Mouse (Mus musculus): Measurements from ENCODE around the gene Bend7. TPM values are rescaled to one million over a fixed set of nuclear protein-coding genes. Genes with fewer than 3 reads are reported as not detected.

Bend7 gene
- polyA plus RNA-seq (2012; rRNA removed), result 3.2 and 3.8 TPM in 2 replicates

GRCm38 (mm10) chr2:4717769-4718661, at the start of gene Bend7:
TSS of gene Bend7 (plus strand) at chr2:4717831.
- no peaks in the 10 kb centered on the region; the same call in 1 of the 2 replicates for H3K27me3 ChIP-seq (ENCODE audit: control insufficient read depth, insufficient read depth, low read length)
- H3K4me1 ChIP-seq (ENCODE audit: control insufficient read depth, insufficient read depth, low read length), result no peaks in the 10 kb centered on the region
- no peak for TF ChIP-seq CTCF (IDR thresholded peaks at IDR 0.05; ENCODE audit: borderline replicate concordance, insufficient read depth, low read depth, low read length)
- TF ChIP-seq POLR2A (IDR thresholded peaks at IDR 0.05; ENCODE audit: borderline replicate concordance, insufficient read depth, low read length), result no peak
- WGBS, result 1% methylated on average over 117 of the region's 124 CpGs
- no peak within 1 kb of the TSS for H3K27ac ChIP-seq (ENCODE audit: insufficient read depth, low read length)
- peak; percentile 29 to 39 for DNase-seq
- peak within 1 kb of the TSS; percentile 52 for H3K4me3 ChIP-seq (replicated peaks; ENCODE audit: insufficient read depth, low read depth, low read length)

DNA sequence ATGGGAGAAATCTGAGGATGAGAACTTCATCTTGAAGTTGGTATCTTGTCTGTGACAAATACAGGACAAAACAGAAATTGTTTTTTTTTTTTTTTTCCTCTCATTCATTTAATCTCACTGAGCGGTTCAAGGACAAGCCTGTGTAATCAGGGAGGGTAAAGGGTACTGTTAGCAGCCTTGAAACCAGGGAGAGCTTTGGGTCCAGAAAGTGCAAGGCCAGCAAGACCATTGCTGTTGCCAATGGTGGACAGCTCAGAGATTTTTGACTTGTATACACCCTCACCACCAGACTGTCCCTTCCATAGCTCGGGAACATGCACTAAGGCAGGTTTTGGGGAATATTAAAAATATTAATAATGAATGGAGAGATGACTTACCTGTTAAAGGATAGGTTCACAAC, 49.0 kb upstream of the Bend7 start:
- Histone ChIP-seq H3K27ac (ENCODE audit: insufficient read depth, low read length) (no peak overlapping the region), H3K4me1 (ENCODE audit: control insufficient read depth, insufficient read depth, low read length) (no peaks in the 10 kb centered on the region), H3K4me3 (replicated peaks; ENCODE audit: insufficient read depth, low read depth, low read length) (no peak overlapping the region), H3K27me3 (ENCODE audit: control insufficient read depth, insufficient read depth, low read length) (no peaks in the 10 kb centered on the region)
- 81% methylated on average over 2 of the region's 2 CpGs for WGBS
- DNase-seq, result no peak
- TF ChIP-seq POLR2A (IDR thresholded peaks at IDR 0.05; ENCODE audit: borderline replicate concordance, insufficient read depth, low read length) (no peak), CTCF (IDR thresholded peaks at IDR 0.05; ENCODE audit: borderline replicate concordance, insufficient read depth, low read depth, low read length) (no peak)

DNA sequence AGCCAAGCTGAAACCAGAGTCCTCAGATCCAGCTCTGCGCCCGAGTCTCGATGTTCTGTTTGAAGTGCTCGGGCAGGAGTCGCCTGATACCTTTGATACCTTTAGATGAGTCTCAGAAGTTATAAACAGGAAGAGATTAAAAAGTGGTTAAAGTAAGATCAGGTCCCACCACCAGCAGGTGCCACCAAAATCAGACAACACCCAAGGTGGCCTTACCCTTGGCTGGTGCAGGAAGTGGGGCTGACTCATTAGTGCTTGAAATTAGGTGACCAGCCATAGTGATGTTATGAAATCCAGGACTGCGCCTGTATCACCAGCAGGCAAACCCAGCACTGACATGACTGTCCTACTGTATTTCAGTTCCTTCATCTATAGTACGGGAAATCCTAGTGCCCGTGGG, 47.9 kb upstream of the Bend7 start:
- Histone ChIP-seq H3K4me3 (replicated peaks; ENCODE audit: insufficient read depth, low read depth, low read length) (no peak overlapping the region), H3K27me3 (ENCODE audit: control insufficient read depth, insufficient read depth, low read length) (no peaks in the 10 kb centered on the region), H3K27ac (ENCODE audit: insufficient read depth, low read length) (no peak overlapping the region), H3K4me1 (ENCODE audit: control insufficient read depth, insufficient read depth, low read length) (no peaks in the 10 kb centered on the region)
- TF ChIP-seq CTCF (IDR thresholded peaks at IDR 0.05; ENCODE audit: borderline replicate concordance, insufficient read depth, low read depth, low read length) (no peak), POLR2A (IDR thresholded peaks at IDR 0.05; ENCODE audit: borderline replicate concordance, insufficient read depth, low read length) (no peak)
- 94% methylated on average over 8 of the region's 8 CpGs for WGBS
- DNase-seq, result no peak

DNA sequence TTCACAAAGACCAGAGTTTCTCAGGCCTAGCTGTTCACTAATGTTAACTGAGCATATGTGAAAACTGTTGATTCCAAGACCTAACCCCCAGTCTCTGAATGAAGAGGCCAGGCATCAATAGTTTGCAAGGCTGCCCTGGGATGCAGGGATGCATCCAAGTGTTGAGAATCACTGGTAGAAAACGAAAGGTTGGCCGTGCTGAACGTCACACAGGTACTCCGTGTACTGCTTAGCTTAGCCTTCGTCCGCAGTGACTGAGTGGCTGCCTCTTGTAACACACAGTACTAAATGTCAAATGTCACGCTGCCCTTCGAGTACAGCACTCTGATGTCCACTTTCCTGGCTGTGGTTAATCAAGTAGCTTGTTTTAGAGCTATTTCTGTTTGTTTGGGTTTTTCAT, 46.0 kb upstream of the Bend7 start:
- no peaks in the 10 kb centered on the region for H3K27me3 ChIP-seq (ENCODE audit: control insufficient read depth, insufficient read depth, low read length)
- TF ChIP-seq POLR2A (IDR thresholded peaks at IDR 0.05; ENCODE audit: borderline replicate concordance, insufficient read depth, low read length), result no peak
- no peak overlapping the region for H3K27ac ChIP-seq (ENCODE audit: insufficient read depth, low read length)
- H3K4me3 ChIP-seq (replicated peaks; ENCODE audit: insufficient read depth, low read depth, low read length), result no peak overlapping the region
- WGBS, result 86% methylated on average over 8 of the region's 8 CpGs
- H3K4me1 ChIP-seq (ENCODE audit: control insufficient read depth, insufficient read depth, low read length), result no peaks in the 10 kb centered on the region
- DNase-seq, result no peak

- no peaks in the 10 kb centered on the region for H3K4me1 ChIP-seq (ENCODE audit: control insufficient read depth, insufficient read depth, low read length)
- 77% methylated on average over 3 of the region's 3 CpGs for WGBS
- no peak for TF ChIP-seq CTCF (IDR thresholded peaks at IDR 0.05; ENCODE audit: borderline replicate concordance, insufficient read depth, low read depth, low read length)
- TF ChIP-seq POLR2A (IDR thresholded peaks at IDR 0.05; ENCODE audit: borderline replicate concordance, insufficient read depth, low read length), result no peak
- H3K27ac ChIP-seq (ENCODE audit: insufficient read depth, low read length), result no peak overlapping the region
- no peak overlapping the region for H3K4me3 ChIP-seq (replicated peaks; ENCODE audit: insufficient read depth, low read depth, low read length)
- H3K27me3 ChIP-seq (ENCODE audit: control insufficient read depth, insufficient read depth, low read length), result no peaks in the 10 kb centered on the region
- DNase-seq, result no peak
Observed at GRCm38 (mm10) chr2:4679886-4680285, 37.7 kb upstream of the Bend7 start.

DNA sequence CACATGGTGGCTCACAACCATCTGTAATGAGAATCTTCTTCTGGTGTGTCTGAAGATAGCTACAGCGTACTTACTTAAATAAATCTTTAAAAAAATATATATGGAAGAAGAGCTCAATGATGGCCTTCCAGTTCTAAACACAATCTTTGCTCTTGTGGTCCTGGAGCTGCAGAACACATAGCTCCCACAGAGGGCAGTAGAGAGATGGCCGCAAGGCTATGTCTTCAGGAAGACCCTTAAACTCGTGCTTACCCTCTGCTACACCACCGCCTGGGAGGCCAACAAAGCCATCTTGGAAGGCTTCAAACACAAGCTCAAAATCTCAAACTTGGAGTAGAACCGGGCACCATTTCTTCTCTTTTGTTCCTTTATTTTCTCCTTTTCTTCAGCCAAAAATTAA, 6.4 kb upstream of the Bend7 start:
- no peaks in the 10 kb centered on the region for H3K27me3 ChIP-seq (ENCODE audit: control insufficient read depth, insufficient read depth, low read length)
- no peak overlapping the region for H3K27ac ChIP-seq (ENCODE audit: insufficient read depth, low read length)
- H3K4me1 ChIP-seq (ENCODE audit: control insufficient read depth, insufficient read depth, low read length), result no peaks in the 10 kb centered on the region
- TF ChIP-seq CTCF (IDR thresholded peaks at IDR 0.05; ENCODE audit: borderline replicate concordance, insufficient read depth, low read depth, low read length) (0 out of 2 replicates have a peak, but pooled peaks have one; percentile 2), POLR2A (IDR thresholded peaks at IDR 0.05; ENCODE audit: borderline replicate concordance, insufficient read depth, low read length) (no peak)
- no peak overlapping the region for H3K4me3 ChIP-seq (replicated peaks; ENCODE audit: insufficient read depth, low read depth, low read length)
- no peak for DNase-seq
- 54% methylated on average over 5 of the region's 5 CpGs for WGBS

GRCm38 (mm10) chr2:4717081-4717768, 406 bp upstream of the Bend7 start:
- Histone ChIP-seq H3K27ac (ENCODE audit: insufficient read depth, low read length) (no peak overlapping the region), H3K27me3 (ENCODE audit: control insufficient read depth, insufficient read depth, low read length) (no peaks in the 10 kb centered on the region; the same call in 1 of the 2 replicates), H3K4me3 (replicated peaks; ENCODE audit: insufficient read depth, low read depth, low read length) (peak overlapping the region; percentile 50), H3K4me1 (ENCODE audit: control insufficient read depth, insufficient read depth, low read length) (no peaks in the 10 kb centered on the region)
- TF ChIP-seq CTCF (IDR thresholded peaks at IDR 0.05; ENCODE audit: borderline replicate concordance, insufficient read depth, low read depth, low read length) (no peak), POLR2A (IDR thresholded peaks at IDR 0.05; ENCODE audit: borderline replicate concordance, insufficient read depth, low read length) (no peak)
- DNase-seq, result peak; percentile 10 to 32
- WGBS, result 6% methylated on average over 42 of the region's 49 CpGs
